11 mouse cellular contexts compared by ENCODE assay signal in genomic region chr17:65562761-65563160, GRCm38 (mm10). TPM values are rescaled to one million over a fixed set of nuclear protein-coding genes. Genes with fewer than 3 reads are reported as not detected.
DNase-seq lines count a peak whose midpoint lies in the region; ATAC-seq and TF ChIP-seq lines count a peak whose summit lies in the region.
"Had no signal": no experiment of that assay in that cellular context is flagged by ENCODE, and none has a peak within 500 bp of the region (broad histone marks: within the 10 kb centered on the region; RNA-seq: fewer than 3 reads in every experiment).

No protein-coding gene starts in this region.

- intact Hi-C loops in heart, postnatal 36 days (cut with DNase I) = no loop called here

- no peaks in the 10 kb centered on the region for H3K27me3 ChIP-seq in spleen, adult 2 months (ENCODE audit: control insufficient read depth, insufficient read depth, low read length)
- H3K27me3 ChIP-seq in limb, embryonic 14.5 days (ENCODE audit: control insufficient read depth, insufficient read depth, low read length) = no peaks in the 10 kb centered on the region
- H3K27me3 ChIP-seq: hindbrain, embryonic 15.5 days had no signal

- ATAC-seq in limb, embryonic 14.5 days (ENCODE audit: low FRiP score, low read depth) = no peak

- peak; percentile 33 to 83 for DNase-seq in adrenal gland, adult (ENCODE audit: inconsistent age in 2 of 2, low spot score in 1 of 2)
- no peak for DNase-seq in adrenal gland, adult 8-10 months
- DNase-seq in spleen, adult 2 months (ENCODE audit: low read depth in 1 of 2, low spot score in 2 of 2) = peak in 1 of 2 experiments; percentile 29
- no peak for DNase-seq in spleen, adult 12 weeks (ENCODE audit: low spot score)
- peak; percentile 83 for DNase-seq in embryo, embryonic 10 days (ENCODE audit: low spot score)
- peak; percentile 69 to 76 for DNase-seq in heart, postnatal 36 days
- DNase-seq in limb, embryonic 14.5 days (ENCODE audit: low spot score) = peak; percentile 88
- peak; percentile 63 for DNase-seq in right cerebral cortex, postnatal 25 days

- TF ChIP-seq POLR2A in spleen, adult 2 months (IDR thresholded peaks at IDR 0.05; ENCODE audit: low read depth, low read length) = no peak
- no peak for TF ChIP-seq POLR2A in limb, embryonic 14.5 days (IDR thresholded peaks at IDR 0.05; ENCODE audit: borderline replicate concordance, extremely low read depth, insufficient read depth, insufficient read length)

- H3K4me3 ChIP-seq in spleen, adult 2 months (ENCODE audit: extremely low read depth, insufficient read depth, insufficient read length) = no peak overlapping the region
- no peak overlapping the region for H3K4me3 ChIP-seq in limb, embryonic 14.5 days (replicated peaks; ENCODE audit: low read length)
- H3K4me3 ChIP-seq: hindbrain, embryonic 15.5 days had no signal

- H3K36me3 ChIP-seq in spleen, adult 2 months (ENCODE audit: control insufficient read depth, insufficient read depth, low read length) = no peaks in the 10 kb centered on the region
- H3K36me3 ChIP-seq in limb, embryonic 14.5 days (ENCODE audit: control insufficient read depth, insufficient read depth, low read length) = no peaks in the 10 kb centered on the region
- H3K36me3 ChIP-seq: hindbrain, embryonic 15.5 days had no signal

- 0 out of 2 replicates have a peak, but pooled peaks have one; percentile 8 for TF ChIP-seq CTCF in spleen, adult 2 months (IDR thresholded peaks at IDR 0.05; ENCODE audit: extremely low read depth, insufficient read depth, insufficient read length, insufficient replicate concordance)

- no peaks in the 10 kb centered on the region for H3K9me3 ChIP-seq in limb, embryonic 14.5 days (ENCODE audit: control insufficient read depth, low read length)
- H3K9me3 ChIP-seq: hindbrain, embryonic 15.5 days had no signal

- no peaks in the 10 kb centered on the region for H3K4me1 ChIP-seq in spleen, adult 2 months (ENCODE audit: control insufficient read depth, insufficient read depth, insufficient read length)
- H3K4me1 ChIP-seq in limb, embryonic 14.5 days (ENCODE audit: control insufficient read depth, insufficient read depth, low read length) = 0 out of 2 replicates have a peak, but pooled peaks cover 3% of the 10 kb centered on the region

- H3K9ac ChIP-seq in limb, embryonic 14.5 days (ENCODE audit: low read depth, low read length, severe bottlenecking) = no peak overlapping the region
- H3K9ac ChIP-seq: hindbrain, embryonic 15.5 days had no signal

- no peak overlapping the region for H3K4me2 ChIP-seq in limb, embryonic 14.5 days (replicated peaks; ENCODE audit: low read depth, low read length, severe bottlenecking)
- H3K4me2 ChIP-seq: hindbrain, embryonic 15.5 days had no signal

- H3K27ac ChIP-seq in spleen, adult 2 months (ENCODE audit: insufficient read depth, low read length) = no peak overlapping the region
- no peak overlapping the region for H3K27ac ChIP-seq in limb, embryonic 14.5 days (replicated peaks; ENCODE audit: low read depth, low read length)
- H3K27ac ChIP-seq: hindbrain, embryonic 15.5 days had no signal

- 3% methylated on average over 5 of the region's 5 CpGs for WGBS in spleen, adult 2 months
- 3% methylated on average over 5 of the region's 5 CpGs for WGBS in limb, embryonic 14.5 days

RNA-seq across cellular contexts. Expression of gene Tmem232, which starts 22.2 kb away (rescaled TPM):
- not detected for total RNA-seq in adrenal gland, adult 8-10 months (2022)
- not detected in 2 replicates for polyA plus RNA-seq in spleen, adult 2 months (2012; rRNA removed)
- total RNA-seq in heart, postnatal 36 days (2021) = not detected
- 0.14 and 0.19 TPM in 2 replicates for polyA plus RNA-seq in limb, embryonic 14.5 days (2012; rRNA removed)
- 0.19 and 0.44 TPM in 2 replicates for polyA plus RNA-seq in limb, embryonic 14.5 days (2014; fragmentation: Nextera tagmentation; extraction: Ambion mirVana)
- polyA plus RNA-seq: C2C12; small intestine, adult 2 months had no signal

RNA-seq across cellular contexts. Expression of gene Vapa, which starts 50.6 kb away (rescaled TPM):
- 100 to 1,000 TPM; 108 to 165 (median 135) TPM for total RNA-seq in adrenal gland, adult 8-10 months (2022)
- 13.1 and 24.1 TPM in 2 replicates for polyA plus RNA-seq in spleen, adult 2 months (2012; rRNA removed)
- 10 to 100 TPM; 76.3 to 86.5 TPM for total RNA-seq in heart, postnatal 36 days (2021)
- polyA plus RNA-seq in limb, embryonic 14.5 days (2012; rRNA removed) = 53.0 and 57.7 TPM in 2 replicates
- 192 and 196 TPM in 2 replicates for polyA plus RNA-seq in limb, embryonic 14.5 days (2014; fragmentation: Nextera tagmentation; extraction: Ambion mirVana)

Comparison
In these comparisons a context has a peak if more than half of its experiments do, and no peak if none do; other contexts are left out.
1. DNase-seq: peak in adrenal gland, adult (2 of 2), embryo, embryonic 10 days (single experiment), heart, postnatal 36 days (2 of 2), limb, embryonic 14.5 days (single experiment) and right cerebral cortex, postnatal 25 days (single experiment); none in adrenal gland, adult 8-10 months (single experiment) and spleen, adult 12 weeks (single experiment).